Mouse (Mus musculus): ENCODE measurements around the gene Enpp3.

DNA sequence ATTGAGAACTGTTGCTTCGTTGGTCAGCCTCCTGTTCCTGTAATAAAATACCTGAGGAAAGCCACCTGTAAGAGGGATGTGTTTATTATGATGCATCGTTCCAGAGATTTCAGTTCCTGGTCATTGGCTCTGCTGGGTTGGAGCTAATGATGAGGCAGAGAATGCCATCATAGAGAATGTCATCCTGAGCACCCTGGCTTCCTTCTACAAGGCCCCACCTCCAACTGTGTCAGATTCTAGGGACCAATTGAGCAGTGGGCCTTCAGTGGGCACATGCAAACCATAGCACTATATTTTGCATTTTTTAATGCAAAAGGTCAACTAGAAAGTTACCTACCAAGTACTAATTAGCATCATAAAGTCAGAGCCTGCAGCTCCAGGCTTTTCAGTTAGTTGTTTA lies 20.5 kb upstream of the Enpp3 start:
- TF ChIP-seq CTCF (IDR thresholded peaks at IDR 0.05; ENCODE audit: extremely low read depth, insufficient read depth, insufficient read length, insufficient replicate concordance), result no peak
- no peak for TF ChIP-seq POLR2A (IDR thresholded peaks at IDR 0.05; ENCODE audit: low read depth, low read length)

Measured in spleen, adult 2 months (tissue).